Mouse (Mus musculus): Measurements from ENCODE around the gene Gpam.

DNA sequence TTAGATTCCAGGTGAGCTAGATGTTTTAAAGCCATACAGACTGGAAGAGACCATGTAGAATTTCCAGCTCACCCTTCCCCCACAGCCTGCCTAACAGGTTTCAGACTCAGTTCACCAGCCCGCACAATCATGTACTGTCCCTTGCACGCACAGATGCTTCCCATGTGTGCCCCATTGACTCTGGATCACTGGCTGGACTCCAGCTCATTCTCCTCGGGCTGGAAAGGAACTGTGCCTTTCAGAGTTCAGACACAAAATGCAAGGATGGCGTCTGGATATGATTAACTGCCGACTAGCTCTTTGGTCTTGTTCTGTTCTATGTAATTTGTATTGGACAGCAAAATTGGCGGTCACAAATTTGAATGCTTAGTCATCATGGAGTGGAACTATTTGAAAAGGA is 22.6 kb upstream of the Gpam start:
- TF ChIP-seq TAL1 (IDR thresholded peaks at IDR 0.05; ENCODE audit: low read length) (no peak), GATA1 (IDR thresholded peaks at IDR 0.05; ENCODE audit: low read length) (no peak)

All from erythroblast, embryonic 14.5 days (primary cell).